Mouse (Mus musculus): ENCODE data around the gene Rsph4a. TPM values are rescaled to one million over a fixed set of nuclear protein-coding genes. Genes with fewer than 3 reads are reported as not detected.
A peak's percentile ranks its signal among the peaks of the same experiment; 100 is the strongest.
"Not testable (repeated sequence)": the region's sequence is repeated elsewhere in the genome, so short reads cannot be mapped to it uniquely, and the experiment has no call there.

Gene Rsph4a
- total RNA-seq (2021), result not detected
- long read RNA-seq, experiment 1, result 0 reads
- long read RNA-seq, experiment 2, result 0 reads

- no peak for TF ChIP-seq CTCF (IDR thresholded peaks at IDR 0.05)
- Histone ChIP-seq H3K4me3 (peak within 1 kb of the TSS; percentile 68), H3K27ac (no peak within 1 kb of the TSS)
- intact Hi-C loops (cut with DNase I), result no loop called here
- DNase-seq, result no peak
Measured at GRCm38 (mm10) chr10:33904530-33905481, at the start of gene Rsph4a. Rsph4a (plus strand) TSS chr10:33905111.

- Histone ChIP-seq H3K4me3 (no peak within 1 kb of the TSS), H3K27ac (no peak within 1 kb of the TSS)
- intact Hi-C loops (cut with DNase I), result no loop called here
- DNase-seq, result no peak
- no peak for TF ChIP-seq CTCF (IDR thresholded peaks at IDR 0.05)
Measured at GRCm38 (mm10) chr10:33857421-33857820, 47.5 kb upstream of the Rsph4a start, which contains the start of gene Sult3a1. Sult3a1 (plus strand) TSS chr10:33857721.

- H3K27ac ChIP-seq, result no peak overlapping the region
- TF ChIP-seq CTCF (IDR thresholded peaks at IDR 0.05), result no peak
- intact Hi-C loops (cut with DNase I), result no loop called here
- H3K4me3 ChIP-seq, result no peak overlapping the region
- no peak for DNase-seq
Measured at GRCm38 (mm10) chr10:33865994-33866393, 38.9 kb upstream of the Rsph4a start.

- no peak for DNase-seq
- no peak for TF ChIP-seq CTCF (IDR thresholded peaks at IDR 0.05)
- intact Hi-C loops (cut with DNase I), result no loop called here
Measured at GRCm38 (mm10) chr10:33870441-33870840, 34.5 kb upstream of the Rsph4a start.

GRCm38 (mm10) chr10:33872672-33873398, 32.1 kb upstream of the Rsph4a start:
- no peak for DNase-seq
- intact Hi-C loops (cut with DNase I), result no loop called here
- no peak overlapping the region for H3K4me3 ChIP-seq
- no peak overlapping the region for H3K27ac ChIP-seq
- no peak for TF ChIP-seq CTCF (IDR thresholded peaks at IDR 0.05)

More at GRCm38 (mm10) chr10:33870441-33870840, 34.5 kb upstream of the Rsph4a start:
- Histone ChIP-seq H3K4me3 (no peak overlapping the region), H3K27ac (no peak overlapping the region)

- H3K4me3 ChIP-seq; DNase-seq; H3K27ac ChIP-seq; intact Hi-C loops (cut with DNase I): not testable (repeated sequence)
Measured at GRCm38 (mm10) chr10:33882411-33882810, 22.5 kb upstream of the Rsph4a start.

GRCm38 (mm10) chr10:33901520-33901919, 3.4 kb upstream of the Rsph4a start:
- H3K27ac ChIP-seq; DNase-seq; H3K4me3 ChIP-seq; intact Hi-C loops (cut with DNase I): not testable (repeated sequence)

- peak; percentile 14 for DNase-seq
- no peak for TF ChIP-seq CTCF (IDR thresholded peaks at IDR 0.05)
- H3K27ac ChIP-seq, result no peak overlapping the region
- H3K4me3 ChIP-seq, result peak overlapping the region; percentile 68
- intact Hi-C loops (cut with DNase I), result no loop called here
Measured at GRCm38 (mm10) chr10:33905489-33905888, 578 bp downstream of the Rsph4a start.

- no peak for TF ChIP-seq CTCF (IDR thresholded peaks at IDR 0.05)
- H3K27ac ChIP-seq, result no peak overlapping the region
- DNase-seq, result no peak
- no peak overlapping the region for H3K4me3 ChIP-seq
- intact Hi-C loops (cut with DNase I), result no loop called here
Measured at GRCm38 (mm10) chr10:33940702-33941101, 35.8 kb downstream of the Rsph4a start.

GRCm38 (mm10) chr10:33945390-33945789, 40.5 kb downstream of the Rsph4a start:
- intact Hi-C loops (cut with DNase I), result no loop called here
- DNase-seq, result no peak
- TF ChIP-seq CTCF (IDR thresholded peaks at IDR 0.05), result no peak
- no peak overlapping the region for H3K4me3 ChIP-seq
- no peak overlapping the region for H3K27ac ChIP-seq

- Histone ChIP-seq H3K27ac (no peak overlapping the region), H3K4me3 (no peak overlapping the region)
- intact Hi-C loops (cut with DNase I), result no loop called here
- TF ChIP-seq CTCF (IDR thresholded peaks at IDR 0.05), result no peak
- no peak for DNase-seq
Measured at GRCm38 (mm10) chr10:33946336-33946735, 41.4 kb downstream of the Rsph4a start.

- TF ChIP-seq CTCF (IDR thresholded peaks at IDR 0.05), result no peak
- DNase-seq, result peak; percentile 87
- peak within 1 kb of the TSS; percentile 91 for H3K4me3 ChIP-seq
- H3K27ac ChIP-seq, result peak within 1 kb of the TSS; percentile 94
- intact Hi-C loops (cut with DNase I), result no loop called here
Measured at GRCm38 (mm10) chr10:33950803-33951583, 46.1 kb downstream of the Rsph4a start, which contains the start of gene Zup1. Zup1 (minus strand) TSS chr10:33951269.
